Mouse (Mus musculus) intestine, embryonic 16.5 days (tissue): ENCODE data around the gene Atf5. TPM values are rescaled to one million over a fixed set of nuclear protein-coding genes. Genes with fewer than 3 reads are reported as not detected.

ENCODE experiments used
- ATAC-seq: fragments of 200-750 bp; cut with Nextera tagmentation; 2 replicates; pipeline ENCODE4 v1.8.0; 2017; ENCODE audit warnings: moderate TSS enrichment, moderate library complexity
- H3K27ac ChIP-seq: fragments of 300-500 bp; sonication (generic); 2 replicates; pipeline ENCODE4 v1.5.1; 2014; ENCODE audit warnings: mild to moderate bottlenecking, low read length
- H3K27me3 ChIP-seq: fragments of 300-500 bp; sonication (generic); replicated peaks from 2 replicates; pipeline ENCODE4 v1.6.1; 2014; ENCODE audit warnings: low read length, control low read depth, mixed read lengths; ENCODE audit not compliant: control insufficient read depth, insufficient read depth
- H3K36me3 ChIP-seq: fragments of 300-500 bp; sonication (generic); 2 replicates; pipeline ENCODE4 v1.6.1; 2014; ENCODE audit warnings: low read length, control low read depth; ENCODE audit not compliant: control insufficient read depth, insufficient read depth
- H3K4me1 ChIP-seq: fragments of 300-500 bp; sonication (generic); 2 replicates; pipeline ENCODE4 v1.6.1; 2014; ENCODE audit warnings: low read length, control low read depth, mixed read lengths; ENCODE audit not compliant: control insufficient read depth, insufficient read depth
- H3K4me2 ChIP-seq: fragments of 300-500 bp; sonication (generic); 2 replicates; pipeline ENCODE4 v1.6.1; 2014; ENCODE audit warnings: low read depth, low read length, control low read depth
- H3K4me3 ChIP-seq: fragments of 300-500 bp; sonication (generic); 2 replicates; pipeline ENCODE4 v1.5.1; 2014; ENCODE audit warnings: mild to moderate bottlenecking, low read length
- H3K9ac ChIP-seq: fragments of 300-500 bp; sonication (generic); 2 replicates; pipeline ENCODE4 v1.6.1; 2014; ENCODE audit warnings: low read depth, low read length
- H3K9me3 ChIP-seq: fragments of 300-500 bp; sonication (generic); 2 replicates; pipeline ENCODE4 v1.6.1; 2016; ENCODE audit warnings: low read length, control low read depth; ENCODE audit not compliant: control insufficient read depth
- WGBS: fragments of 180-500 bp; shearing (Covaris S2); extraction: QIAGEN DNeasy Blood & Tissue Kit; methylation state at CpG from one replicate; pipeline ENCODE4 v1.1.7; 2014; 5-methylcytosine and 5-hydroxymethylcytosine counted together
- polyA plus RNA-seq: library from polyadenylated mRNA; unstranded; fragments of >200 nt; fragmentation: Nextera tagmentation; extraction: Ambion mirVana; gene quantifications from 2 replicates; pipeline ENCODE4 v1.2.1, GENCODE M21; 2015

Atf5 gene
- polyA plus RNA-seq, 1 experiment from 2014 or later = 5.5 TPM

- Histone ChIP-seq H3K4me2 (no peak overlapping the region), H3K27ac (no peak overlapping the region), H3K9me3 (no peaks in the 10 kb centered on the region), H3K36me3 (peaks cover 24% of the 10 kb centered on the region), H3K9ac (no peak overlapping the region), H3K4me1 (peaks cover 7% of the 10 kb centered on the region; the same call in 1 of the 2 replicates), H3K27me3 (no peaks in the 10 kb centered on the region), H3K4me3 (no peak overlapping the region)
- no peak for ATAC-seq
- 77% methylated on average over 3 of the region's 3 CpGs for WGBS
Observed at GRCm38 (mm10) chr7:44826771-44827170, 10.3 kb upstream of the Atf5 start.

GRCm38 (mm10) chr7:44824872-44825271 lies 8.4 kb upstream of the Atf5 start:
- peaks cover 12% of the 10 kb centered on the region for H3K36me3 ChIP-seq
- H3K9me3 ChIP-seq = no peaks in the 10 kb centered on the region
- H3K9ac ChIP-seq = no peak overlapping the region
- no peak overlapping the region for H3K4me2 ChIP-seq
- H3K27me3 ChIP-seq = no peaks in the 10 kb centered on the region
- ATAC-seq = peak; percentile 64; the same call in 1 of the 2 replicates
- 25% methylated on average over 3 of the region's 3 CpGs for WGBS
- H3K4me3 ChIP-seq = no peak overlapping the region
- H3K27ac ChIP-seq = no peak overlapping the region
- peaks cover 17% of the 10 kb centered on the region for H3K4me1 ChIP-seq

- 34% methylated on average over 7 of the region's 7 CpGs for WGBS
- no peaks in the 10 kb centered on the region for H3K36me3 ChIP-seq
- no peak overlapping the region for H3K27ac ChIP-seq
- peaks cover 32% of the 10 kb centered on the region for H3K4me1 ChIP-seq
- H3K9me3 ChIP-seq = no peaks in the 10 kb centered on the region
- H3K9ac ChIP-seq = no peak overlapping the region
- no peak for ATAC-seq
- H3K4me2 ChIP-seq = no peak overlapping the region
- no peak overlapping the region for H3K4me3 ChIP-seq
- no peaks in the 10 kb centered on the region for H3K27me3 ChIP-seq
Observed at GRCm38 (mm10) chr7:44823409-44823808, 7.0 kb upstream of the Atf5 start.

GRCm38 (mm10) chr7:44821666-44822448 lies 5.4 kb upstream of the Atf5 start:
- Histone ChIP-seq H3K9ac (no peak overlapping the region), H3K4me1 (peaks cover 42% of the 10 kb centered on the region), H3K27me3 (no peaks in the 10 kb centered on the region), H3K27ac (no peak overlapping the region), H3K4me3 (no peak overlapping the region), H3K36me3 (no peaks in the 10 kb centered on the region), H3K9me3 (no peaks in the 10 kb centered on the region), H3K4me2 (no peak overlapping the region)
- ATAC-seq = no peak
- WGBS = 80% methylated on average over 7 of the region's 7 CpGs

- 67% methylated on average over 3 of the region's 3 CpGs for WGBS
- Histone ChIP-seq H3K4me1 (peaks cover 42% of the 10 kb centered on the region), H3K4me2 (no peak overlapping the region), H3K9ac (no peak overlapping the region), H3K27ac (no peak overlapping the region), H3K27me3 (no peaks in the 10 kb centered on the region), H3K9me3 (no peaks in the 10 kb centered on the region), H3K4me3 (no peak overlapping the region), H3K36me3 (no peaks in the 10 kb centered on the region)
- ATAC-seq = no peak
Observed at GRCm38 (mm10) chr7:44820525-44820924, 4.1 kb upstream of the Atf5 start.

- peak overlapping the region; percentile 2; the same call in 1 of the 2 replicates for H3K4me3 ChIP-seq
- H3K27ac ChIP-seq = no peak overlapping the region
- peak overlapping the region; percentile 5; the same call in 1 of the 2 replicates for H3K4me2 ChIP-seq
- WGBS = 54% methylated on average over 5 of the region's 5 CpGs
- H3K9ac ChIP-seq = peak overlapping the region; percentile 65
- peaks cover 46% of the 10 kb centered on the region for H3K4me1 ChIP-seq
- H3K9me3 ChIP-seq = no peaks in the 10 kb centered on the region
- H3K36me3 ChIP-seq = no peaks in the 10 kb centered on the region
- H3K27me3 ChIP-seq = no peaks in the 10 kb centered on the region
- ATAC-seq = no peak
Observed at GRCm38 (mm10) chr7:44819863-44820262, 3.4 kb upstream of the Atf5 start.

GRCm38 (mm10) chr7:44819391-44819790 lies 2.9 kb upstream of the Atf5 start:
- Histone ChIP-seq H3K4me2 (peak overlapping the region; percentile 79), H3K27me3 (no peaks in the 10 kb centered on the region), H3K4me1 (peaks cover 47% of the 10 kb centered on the region), H3K9me3 (no peaks in the 10 kb centered on the region), H3K4me3 (peak overlapping the region; percentile 82), H3K27ac (peak overlapping the region; percentile 44; the same call in 1 of the 2 replicates), H3K36me3 (no peaks in the 10 kb centered on the region), H3K9ac (peak overlapping the region; percentile 65)
- no peak for ATAC-seq
- WGBS = 89% methylated on average over 2 of the region's 2 CpGs

- Histone ChIP-seq H3K27ac (peak overlapping the region; percentile 44), H3K9ac (peak overlapping the region; percentile 65), H3K4me3 (peak overlapping the region; percentile 82), H3K4me2 (peak overlapping the region; percentile 79), H3K27me3 (no peaks in the 10 kb centered on the region), H3K36me3 (no peaks in the 10 kb centered on the region), H3K4me1 (peaks cover 47% of the 10 kb centered on the region), H3K9me3 (no peaks in the 10 kb centered on the region)
- 36% methylated on average over 6 of the region's 6 CpGs for WGBS
- ATAC-seq = no peak
Observed at GRCm38 (mm10) chr7:44818751-44819235, 2.3 kb upstream of the Atf5 start.

- no peak for ATAC-seq
- H3K27me3 ChIP-seq = no peaks in the 10 kb centered on the region
- peaks cover 45% of the 10 kb centered on the region for H3K4me1 ChIP-seq
- peak overlapping the region; percentile 98; the same call in 1 of the 2 replicates for H3K27ac ChIP-seq
- H3K9ac ChIP-seq = peak overlapping the region; percentile 65; the same call in 1 of the 2 replicates
- 12% methylated on average over 2 of the region's 2 CpGs for WGBS
- H3K4me3 ChIP-seq = peak overlapping the region; percentile 82
- H3K36me3 ChIP-seq = 0 out of 2 replicates have a peak, but pooled peaks cover 3% of the 10 kb centered on the region
- H3K9me3 ChIP-seq = no peaks in the 10 kb centered on the region
- H3K4me2 ChIP-seq = peak overlapping the region; percentile 79
Observed at GRCm38 (mm10) chr7:44818164-44818563, 1.7 kb upstream of the Atf5 start.
